Mouse (Mus musculus) frontal cortex, postnatal 36 days (tissue): ENCODE data around the gene Arhgef25.

Experiments used
- DNase-seq, 2 experiments: peaks; one replicate each; pipeline ENCODE4 v3.0.0; 2022; ENCODE audit warnings: low spot score in 2 of 2

The Arhgef25 gene

GRCm38 (mm10) chr10:127189651-127190381 is at the start of gene Arhgef25:
Gene Arhgef25, minus strand, starts transcription at chr10:127190083.
- no peak for DNase-seq

DNA sequence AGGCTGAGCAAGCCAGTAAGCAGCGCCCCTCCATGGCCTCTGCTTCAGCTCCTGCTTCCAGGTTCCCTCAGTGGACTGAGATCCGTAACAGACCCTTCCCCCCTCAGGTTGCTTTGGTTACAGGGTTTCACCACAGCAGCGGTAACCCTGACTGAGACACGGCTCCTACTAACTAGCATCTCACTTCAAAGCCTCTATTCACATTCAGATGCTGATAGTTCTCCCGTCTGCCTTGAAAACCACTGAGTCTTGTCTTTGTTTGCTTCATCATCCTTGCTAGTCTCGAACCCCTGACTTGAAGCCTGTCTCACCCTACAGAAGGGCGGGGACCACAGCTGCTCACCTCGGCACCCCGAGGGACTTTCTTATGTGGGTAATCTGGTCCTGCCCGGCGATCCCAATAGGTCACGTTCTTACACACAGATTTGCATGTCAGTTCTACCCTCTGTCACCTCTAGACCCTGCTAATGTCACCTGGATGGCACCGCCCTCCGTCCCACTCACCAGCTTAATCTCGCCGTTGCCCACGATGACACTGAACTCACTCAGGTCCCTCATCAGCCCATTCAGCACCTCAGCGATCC is 48.5 kb upstream of the Arhgef25 start:
- no peak for DNase-seq

DNA sequence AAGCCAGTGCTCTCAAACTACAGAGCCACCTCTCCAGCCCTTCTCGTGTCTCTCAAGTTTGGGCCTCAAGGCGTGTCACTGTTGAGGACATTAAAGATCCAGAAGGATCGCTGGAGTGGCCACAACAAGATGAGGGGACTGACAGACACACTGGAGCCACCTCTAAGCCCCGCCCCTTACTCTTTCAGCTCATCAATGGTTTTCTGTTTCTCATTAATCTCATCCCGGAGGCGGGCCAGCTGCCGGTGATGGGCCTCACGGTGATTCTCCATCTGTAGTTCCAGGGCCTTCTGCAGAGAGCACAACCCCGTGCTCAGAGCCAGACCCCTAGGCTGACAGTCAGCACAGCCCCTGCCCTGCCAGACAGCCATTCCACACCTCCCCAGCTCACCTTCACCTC is 46.7 kb upstream of the Arhgef25 start:
- no peak for DNase-seq

DNA sequence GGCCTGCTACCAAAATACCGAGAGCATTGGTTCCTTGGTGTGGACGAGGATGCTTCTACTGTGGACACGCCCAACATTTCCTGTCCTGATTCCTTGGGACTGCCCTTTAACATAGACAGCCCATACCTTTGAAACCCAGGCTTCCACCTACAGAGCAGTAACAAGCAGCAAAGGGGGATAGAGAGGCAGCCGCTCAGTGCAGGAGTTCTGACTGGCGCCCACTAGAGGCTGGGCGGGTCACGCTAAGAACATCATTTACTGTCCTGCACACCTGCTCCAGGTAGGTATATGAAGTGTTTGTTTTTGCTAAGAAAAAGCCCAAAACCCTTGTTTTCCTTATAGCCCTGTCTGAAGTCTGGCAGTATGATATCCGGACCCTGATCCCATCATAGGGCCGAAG is 43.3 kb upstream of the Arhgef25 start:
- DNase-seq: no peak

DNA sequence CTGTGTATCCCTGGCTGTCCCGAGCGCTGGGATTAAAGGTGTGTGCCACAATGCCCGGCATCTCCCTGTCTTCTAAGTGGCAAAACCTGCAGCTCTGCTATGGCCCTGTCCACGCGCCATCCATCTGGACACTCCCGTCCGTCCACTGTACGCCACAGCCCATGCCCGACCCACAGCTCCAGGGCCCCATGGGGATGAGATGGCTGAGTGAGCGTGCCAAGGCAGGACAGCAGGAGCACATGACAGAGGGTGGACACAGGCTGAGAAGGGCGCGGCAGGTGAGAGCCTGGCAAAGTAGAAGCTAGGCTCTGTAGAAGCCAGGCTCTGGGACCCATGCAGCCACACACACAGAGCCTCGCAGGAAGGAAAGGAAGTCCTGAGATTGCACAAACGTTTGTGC is 41.9 kb upstream of the Arhgef25 start:
- DNase-seq: no peak

GRCm38 (mm10) chr10:127230693-127231092 is 40.8 kb upstream of the Arhgef25 start:
- DNase-seq: no peak

DNA sequence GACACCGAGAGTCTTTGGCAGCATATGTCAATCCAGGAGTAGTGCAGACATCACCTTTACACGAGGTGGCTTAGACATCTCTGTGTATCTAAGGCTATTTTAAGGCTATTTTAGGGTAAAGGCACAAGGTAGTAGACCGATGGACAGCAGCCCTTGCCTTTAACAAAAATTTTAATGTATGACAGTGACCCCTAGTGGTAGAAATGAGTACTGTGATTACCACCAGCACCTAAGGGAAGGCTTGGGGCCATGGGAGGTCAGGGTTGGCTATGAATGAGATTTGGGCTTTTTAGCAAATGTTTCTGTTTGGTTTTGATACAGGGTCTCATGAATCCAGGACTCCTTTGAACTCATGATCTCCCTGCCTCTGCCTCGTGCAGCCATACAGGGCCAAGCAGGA is 39.0 kb upstream of the Arhgef25 start:
- DNase-seq: no peak

DNA sequence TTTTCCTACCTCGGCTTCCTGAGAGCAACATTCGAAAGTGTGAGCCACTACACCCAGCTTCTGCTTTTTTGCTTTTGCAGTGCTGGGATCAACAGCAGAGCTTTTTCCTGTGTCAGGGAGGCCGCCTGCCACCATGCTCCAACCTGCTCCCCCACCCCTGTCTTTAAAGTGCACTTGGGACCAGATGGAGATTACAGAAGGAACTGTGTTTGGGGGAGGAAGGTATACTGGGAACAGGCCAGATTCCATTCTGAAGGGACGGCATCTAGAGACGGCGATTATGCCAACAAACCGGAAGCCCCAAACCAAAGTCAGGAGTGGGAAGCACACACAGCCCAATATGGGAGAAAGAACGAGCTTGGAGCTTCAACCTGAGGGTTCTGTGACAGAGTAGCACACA is 37.3 kb upstream of the Arhgef25 start:
- DNase-seq: no peak

DNA sequence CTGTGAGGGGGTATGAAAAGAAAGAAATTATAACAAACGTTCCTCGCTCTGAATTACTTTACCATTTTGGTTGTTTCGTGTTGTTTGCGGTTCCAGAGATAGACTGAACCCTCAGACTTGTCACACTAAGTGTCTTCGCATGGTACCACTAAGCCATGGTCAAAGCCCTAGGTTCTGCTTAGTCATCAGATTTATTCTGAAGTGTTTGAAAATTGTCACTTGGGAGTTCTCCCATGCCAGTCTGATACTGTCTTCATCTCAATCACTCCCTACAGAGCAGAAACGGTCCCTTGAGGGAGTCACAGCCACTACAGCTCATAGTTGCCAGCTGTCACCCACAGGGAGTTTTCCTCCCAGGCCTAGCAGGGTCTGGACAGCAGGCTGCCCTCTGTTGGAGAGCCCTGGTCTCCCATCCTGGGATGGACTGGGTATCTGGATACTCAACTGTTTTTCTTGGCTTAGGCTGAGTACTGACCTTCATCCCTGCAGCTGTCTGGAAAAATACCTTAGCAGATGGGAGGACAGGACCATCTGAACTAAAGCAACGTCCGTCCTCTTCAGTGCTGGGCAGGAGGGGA is 36.5 kb upstream of the Arhgef25 start:
- no peak for DNase-seq

- DNase-seq: peak; percentile 52 to 70
These were observed 35.8 kb upstream of the Arhgef25 start for GRCm38 (mm10) chr10:127225732-127226131.

GRCm38 (mm10) chr10:127225213-127225612 is 35.3 kb upstream of the Arhgef25 start:
- no peak for DNase-seq

DNA sequence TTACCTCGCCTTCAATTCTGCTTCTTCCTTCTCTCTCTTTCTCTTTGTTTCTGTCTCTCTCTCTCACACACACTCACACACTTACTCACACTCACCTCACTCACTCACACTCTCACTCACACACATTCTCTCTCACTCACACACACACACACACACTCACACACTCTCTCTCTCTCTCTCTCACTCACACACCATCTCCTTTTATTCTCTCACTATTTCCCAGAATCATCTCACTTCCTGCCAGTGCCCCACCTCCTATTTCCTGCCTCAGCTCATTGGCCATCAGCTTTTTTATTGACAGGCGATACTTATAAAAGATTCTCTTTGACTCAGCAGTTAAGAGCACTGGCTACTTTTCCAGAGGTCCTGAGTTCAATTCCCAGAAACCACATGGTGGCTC is 28.5 kb upstream of the Arhgef25 start:
- no peak for DNase-seq

GRCm38 (mm10) chr10:127217177-127217576 is 27.3 kb upstream of the Arhgef25 start:
- DNase-seq: no peak

- DNase-seq: no peak
These were observed 26.6 kb upstream of the Arhgef25 start for GRCm38 (mm10) chr10:127216456-127216855.

DNA sequence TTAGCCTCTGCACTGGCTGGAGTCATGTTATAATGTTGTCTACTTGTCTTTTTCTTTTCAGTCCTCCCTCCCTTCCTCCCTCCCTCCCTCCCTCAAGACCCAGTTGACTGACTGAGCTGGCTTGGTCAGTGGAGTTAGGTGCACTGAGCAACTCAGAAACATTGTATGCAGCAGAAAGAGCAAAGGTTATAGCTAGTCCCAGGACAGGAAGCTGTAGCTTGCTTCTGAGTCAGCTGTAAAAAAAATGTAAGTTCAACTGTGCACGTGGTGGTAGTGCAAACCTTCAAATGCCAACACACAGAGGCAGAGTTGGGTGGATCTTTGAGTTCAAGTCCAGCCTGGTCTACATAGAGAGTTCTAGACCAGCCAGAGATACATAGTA is 24.5 kb upstream of the Arhgef25 start:
- no peak for DNase-seq

GRCm38 (mm10) chr10:127213704-127214421 is 24.0 kb upstream of the Arhgef25 start:
- DNase-seq: no peak

DNA sequence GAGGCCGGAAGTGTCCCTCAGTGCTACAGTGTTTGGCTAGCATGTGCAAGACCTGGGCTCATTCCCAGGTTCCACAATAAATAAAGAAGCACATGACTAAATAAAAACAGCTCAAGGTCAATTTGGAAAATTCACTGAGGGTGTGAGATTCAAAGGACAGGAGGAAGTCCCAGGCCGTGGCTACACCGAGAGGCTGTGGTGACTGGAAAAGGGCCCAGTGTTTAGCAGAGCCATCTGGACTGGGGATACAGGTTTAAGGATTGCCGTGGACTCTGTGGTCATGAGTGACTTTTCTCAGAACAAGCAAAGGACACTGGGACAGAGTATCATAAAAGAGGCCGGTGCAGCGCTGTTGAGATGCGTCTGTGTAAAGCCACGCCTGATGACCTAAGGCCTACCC is 23.4 kb upstream of the Arhgef25 start:
- DNase-seq: no peak

DNA sequence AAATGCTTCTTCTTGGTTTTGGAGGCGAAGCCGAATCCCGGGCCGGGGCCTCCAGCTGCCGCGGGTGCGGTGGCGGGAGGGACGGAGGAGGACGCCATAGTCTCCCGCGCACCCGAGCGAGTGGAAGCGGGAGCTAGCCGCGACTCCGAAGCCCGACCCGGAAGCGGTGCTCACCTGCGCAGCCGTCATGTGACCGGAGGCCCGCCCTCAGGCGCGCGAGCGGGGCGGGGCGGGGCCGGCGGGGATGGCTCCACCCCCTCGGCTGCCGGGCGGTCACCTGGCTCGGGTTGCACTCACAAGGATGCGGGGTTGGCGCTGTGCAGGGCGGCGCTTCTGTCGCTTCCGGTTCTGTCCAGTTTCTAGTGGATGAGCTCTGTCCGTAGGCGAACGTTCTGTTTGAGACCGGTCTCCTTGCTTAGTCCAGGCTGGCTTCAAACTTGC is 21.6 kb upstream of the Arhgef25 start, which contains the start of gene Pip4k2c:
Pip4k2c (minus strand) TSS at position 172 of the 441 bp plus-strand sequence.
- DNase-seq: peak; percentile 88 to 93

DNA sequence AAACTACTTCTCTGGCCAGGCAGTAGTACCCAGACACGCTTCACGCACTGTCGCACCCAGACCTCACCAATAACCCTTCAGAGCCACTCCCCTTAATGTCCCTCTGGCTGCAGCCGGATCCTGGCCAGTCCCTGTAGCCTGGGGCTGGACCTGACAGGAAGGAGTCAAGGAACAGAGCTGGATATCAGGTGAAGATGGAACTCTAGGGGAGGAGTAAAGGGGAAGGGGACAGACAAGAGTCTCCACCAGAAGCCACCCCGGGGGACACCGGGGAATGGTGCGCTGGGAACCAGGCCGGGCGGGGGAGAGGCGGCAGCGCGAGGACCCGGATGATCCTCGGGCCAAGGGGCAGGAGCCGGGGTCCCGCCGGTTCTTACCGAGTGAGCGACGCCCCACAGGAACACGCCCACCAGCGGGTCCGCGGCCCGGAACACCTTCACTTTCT is 21.1 kb upstream of the Arhgef25 start:
- no peak for DNase-seq

DNA sequence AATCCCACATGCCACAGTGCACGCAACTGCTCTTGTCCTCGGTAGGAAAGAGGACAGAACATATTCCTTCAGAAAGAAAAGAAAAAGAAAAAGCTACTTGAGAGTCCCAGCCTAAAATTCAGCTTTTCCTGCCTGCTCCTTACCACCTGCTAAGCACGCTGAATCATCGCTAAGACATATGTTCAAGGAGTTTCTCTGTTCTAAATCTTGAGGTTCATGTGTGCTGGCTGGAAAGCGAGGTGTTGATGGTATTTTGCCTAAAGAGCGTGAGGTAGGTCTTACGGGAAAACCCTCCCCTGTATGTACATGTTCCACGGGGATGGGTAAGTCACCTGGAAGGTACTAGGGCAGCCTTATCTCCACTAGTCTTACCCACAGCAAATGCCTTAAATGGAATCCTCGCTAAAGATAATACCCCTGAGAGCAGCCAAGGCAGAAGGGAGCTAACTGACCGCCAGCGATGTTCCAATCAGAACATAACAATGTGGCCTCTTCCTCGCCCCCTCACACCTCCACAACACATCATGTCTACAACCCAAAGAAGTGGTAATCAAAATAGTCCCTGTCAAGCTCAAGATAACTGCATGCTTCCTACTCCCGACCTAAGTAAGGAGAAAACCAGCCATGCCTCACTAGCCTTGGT is 20.2 kb upstream of the Arhgef25 start:
- no peak for DNase-seq

GRCm38 (mm10) chr10:127208921-127209320 is 19.0 kb upstream of the Arhgef25 start:
- DNase-seq: no peak

DNA sequence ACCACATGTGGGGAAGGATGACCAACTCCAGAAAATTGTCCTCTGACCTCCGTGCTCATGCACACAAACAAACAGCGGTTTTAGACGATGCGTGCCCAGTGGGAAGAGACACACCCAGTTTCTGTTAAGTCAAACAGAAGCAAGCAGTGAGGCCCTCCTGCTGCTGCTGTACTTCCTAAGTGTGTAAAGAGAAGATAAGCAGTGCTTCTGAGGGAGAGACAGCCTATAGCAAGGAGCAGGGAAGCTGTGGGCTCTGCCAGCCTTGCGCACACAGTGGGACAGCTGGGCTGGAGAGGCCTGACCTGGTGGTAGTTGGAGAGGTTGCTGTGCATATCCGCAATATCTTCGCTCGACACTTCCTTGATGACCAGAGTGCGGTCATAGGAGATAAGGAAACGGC is 15.5 kb upstream of the Arhgef25 start:
- no peak for DNase-seq
